8 mouse cellular contexts compared by ENCODE assay signal in genomic region chr5:124354574-124355424, GRCm38 (mm10). TPM values are rescaled to one million over a fixed set of nuclear protein-coding genes. Genes with fewer than 3 reads are reported as not detected.
DNase-seq lines count a peak whose midpoint lies in the region; ATAC-seq lines count a peak whose summit lies in the region.

No protein-coding gene starts in this region.

- peak; percentile 62 for DNase-seq in left cerebral cortex, postnatal 4 days
- DNase-seq in left cerebral cortex, adult 9 months (ENCODE audit: low spot score in 2 of 2) = no peak
- DNase-seq in cerebellum, adult 11 months = peak; percentile 42
- DNase-seq in liver, embryonic 11.5 days (ENCODE audit: low spot score) = peak; percentile 59
- DNase-seq in neural tube, embryonic 10.5 days (ENCODE audit: extremely low spot score, low spot score) = peak; percentile 65
- DNase-seq in thymus, postnatal 10 days (ENCODE audit: low spot score in 2 of 2) = peak; percentile 18 to 27

- peak overlapping the region; percentile 90 for H3K9ac ChIP-seq in forebrain, embryonic 15.5 days (replicated peaks)
- peak overlapping the region; percentile 95 for H3K9ac ChIP-seq in hindbrain, embryonic 16.5 days (ENCODE audit: low read depth, low read length)
- H3K9ac ChIP-seq in liver, embryonic 11.5 days (ENCODE audit: low read depth, low read length) = peak overlapping the region; percentile 99

- no peaks in the 10 kb centered on the region for H3K27me3 ChIP-seq in forebrain, embryonic 15.5 days
- no peaks in the 10 kb centered on the region for H3K27me3 ChIP-seq in hindbrain, embryonic 16.5 days (replicated peaks; ENCODE audit: control insufficient read depth, insufficient read depth, low read length)
- no peaks in the 10 kb centered on the region for H3K27me3 ChIP-seq in liver, embryonic 11.5 days (replicated peaks; ENCODE audit: control insufficient read depth, insufficient read depth, low read length)

- WGBS in forebrain, embryonic 15.5 days = under 1% methylated on average over 48 of the region's 60 CpGs
- WGBS in hindbrain, embryonic 16.5 days = under 1% methylated on average over 39 of the region's 60 CpGs
- under 1% methylated on average over 40 of the region's 60 CpGs for WGBS in liver, embryonic 11.5 days

- intact Hi-C loops in left cerebral cortex, postnatal 4 days (cut with DNase I) = loop anchor here (5.0 kb wide), 1 partner anchor 183 kb away; no protein-coding TSS in a partner anchor

- H3K36me3 ChIP-seq in forebrain, embryonic 15.5 days = no peaks in the 10 kb centered on the region
- no peaks in the 10 kb centered on the region for H3K36me3 ChIP-seq in hindbrain, embryonic 16.5 days (ENCODE audit: control insufficient read depth, insufficient read depth, low read length)
- no peaks in the 10 kb centered on the region for H3K36me3 ChIP-seq in liver, embryonic 11.5 days (ENCODE audit: control insufficient read depth, insufficient read depth, low read length)

- peak; percentile 12 for ATAC-seq in forebrain, embryonic 15.5 days (replicated peaks)
- peak; percentile 21; the same call in 1 of the 2 replicates for ATAC-seq in hindbrain, embryonic 16.5 days
- peak; percentile 69 for ATAC-seq in liver, embryonic 11.5 days (replicated peaks; ENCODE audit: low FRiP score)

- peaks cover 26% of the 10 kb centered on the region for H3K4me1 ChIP-seq in forebrain, embryonic 15.5 days
- H3K4me1 ChIP-seq in hindbrain, embryonic 16.5 days (ENCODE audit: control insufficient read depth, insufficient read depth, low read depth, low read length) = peaks cover 28% of the 10 kb centered on the region
- H3K4me1 ChIP-seq in liver, embryonic 11.5 days (replicated peaks; ENCODE audit: control insufficient read depth, insufficient read depth, low read length) = peaks cover 17% of the 10 kb centered on the region

- no peaks in the 10 kb centered on the region for H3K9me3 ChIP-seq in forebrain, embryonic 15.5 days
- no peaks in the 10 kb centered on the region for H3K9me3 ChIP-seq in hindbrain, embryonic 16.5 days (ENCODE audit: control insufficient read depth, low read length)
- no peaks in the 10 kb centered on the region for H3K9me3 ChIP-seq in liver, embryonic 11.5 days (ENCODE audit: control insufficient read depth, low read length)

- peak overlapping the region; percentile 67 for H3K4me2 ChIP-seq in forebrain, embryonic 15.5 days (replicated peaks)
- H3K4me2 ChIP-seq in hindbrain, embryonic 16.5 days (ENCODE audit: low read length) = peak overlapping the region; percentile 76
- H3K4me2 ChIP-seq in liver, embryonic 11.5 days = peak overlapping the region; percentile 74

- H3K27ac ChIP-seq in forebrain, embryonic 15.5 days (replicated peaks) = peak overlapping the region; percentile 98
- peak overlapping the region; percentile 98 for H3K27ac ChIP-seq in hindbrain, embryonic 16.5 days (ENCODE audit: low read depth, low read length)
- peak overlapping the region; percentile 96 for H3K27ac ChIP-seq in liver, embryonic 11.5 days (ENCODE audit: low read depth, low read length)

- H3K4me3 ChIP-seq in forebrain, embryonic 15.5 days = peak overlapping the region; percentile 88
- H3K4me3 ChIP-seq in hindbrain, embryonic 16.5 days (ENCODE audit: low read length) = peak overlapping the region; percentile 90
- H3K4me3 ChIP-seq in liver, embryonic 11.5 days (ENCODE audit: low read depth, low read length) = peak overlapping the region; percentile 97

RNA-seq across cellular contexts. Expression of gene Cdk2ap1, which starts 8.1 kb away (rescaled TPM):
- 100 to 1,000 TPM; 112 to 119 TPM for total RNA-seq in left cerebral cortex, postnatal 4 days (2021)
- 85.6 and 193 TPM in 2 replicates for polyA plus RNA-seq in forebrain, embryonic 15.5 days (2015; fragmentation: Nextera tagmentation; extraction: Ambion mirVana)
- polyA plus RNA-seq in hindbrain, embryonic 16.5 days (2015; fragmentation: Nextera tagmentation; extraction: Ambion mirVana) = 48.7 and 51.1 TPM in 2 replicates
- polyA plus RNA-seq in liver, embryonic 11.5 days (2014; fragmentation: Nextera tagmentation; extraction: Ambion mirVana) = 97.9 and 124 TPM in 2 replicates

RNA-seq across cellular contexts. Expression of gene 2810006K23Rik, which starts 26.9 kb away (rescaled TPM):
- total RNA-seq in left cerebral cortex, postnatal 4 days (2021) = 10 to 100 TPM in 1 of 2 experiments, 1 to 10 TPM in 1; 8.6 to 11.1 TPM
- polyA plus RNA-seq in forebrain, embryonic 15.5 days (2015; fragmentation: Nextera tagmentation; extraction: Ambion mirVana) = 19.0 and 22.6 TPM in 2 replicates
- 13.3 and 14.2 TPM in 2 replicates for polyA plus RNA-seq in hindbrain, embryonic 16.5 days (2015; fragmentation: Nextera tagmentation; extraction: Ambion mirVana)
- polyA plus RNA-seq in liver, embryonic 11.5 days (2014; fragmentation: Nextera tagmentation; extraction: Ambion mirVana) = 14.6 and 15.5 TPM in 2 replicates

RNA-seq across cellular contexts. Expression of gene Mphosph9, which starts 27.0 kb away (rescaled TPM):
- 10 to 100 TPM; 17.9 to 26.7 TPM for total RNA-seq in left cerebral cortex, postnatal 4 days (2021)
- 16.4 and 17.6 TPM in 2 replicates for polyA plus RNA-seq in forebrain, embryonic 15.5 days (2015; fragmentation: Nextera tagmentation; extraction: Ambion mirVana)
- 9.1 and 9.9 TPM in 2 replicates for polyA plus RNA-seq in hindbrain, embryonic 16.5 days (2015; fragmentation: Nextera tagmentation; extraction: Ambion mirVana)
- 12.6 and 13.1 TPM in 2 replicates for polyA plus RNA-seq in liver, embryonic 11.5 days (2014; fragmentation: Nextera tagmentation; extraction: Ambion mirVana)

Comparison
In these comparisons a context has a peak if more than half of its experiments do, and no peak if none do; other contexts are left out.
1. DNase-seq: peak in left cerebral cortex, postnatal 4 days (single experiment), cerebellum, adult 11 months (single experiment), liver, embryonic 11.5 days (single experiment), neural tube, embryonic 10.5 days (single experiment) and thymus, postnatal 10 days (2 of 2); none in left cerebral cortex, adult 9 months (0 of 2).
2. ATAC-seq: peak in every context shown above with its lines; median percentile 69 in liver, embryonic 11.5 days; 21 in hindbrain, embryonic 16.5 days; 12 in forebrain, embryonic 15.5 days.
3. Peak in every context shown above with its lines, with median percentiles within 50 percentile points of each other: H3K27ac ChIP-seq, H3K4me2 ChIP-seq, H3K4me3 ChIP-seq and H3K9ac ChIP-seq.